Mouse (Mus musculus): ENCODE measurements around the gene Dtx3l. TPM values are rescaled to one million over a fixed set of nuclear protein-coding genes. Genes with fewer than 3 reads are reported as not detected.

Gene Dtx3l
- polyA plus RNA-seq, 1 experiment from 2014 or later, result 1.4 TPM

DNA sequence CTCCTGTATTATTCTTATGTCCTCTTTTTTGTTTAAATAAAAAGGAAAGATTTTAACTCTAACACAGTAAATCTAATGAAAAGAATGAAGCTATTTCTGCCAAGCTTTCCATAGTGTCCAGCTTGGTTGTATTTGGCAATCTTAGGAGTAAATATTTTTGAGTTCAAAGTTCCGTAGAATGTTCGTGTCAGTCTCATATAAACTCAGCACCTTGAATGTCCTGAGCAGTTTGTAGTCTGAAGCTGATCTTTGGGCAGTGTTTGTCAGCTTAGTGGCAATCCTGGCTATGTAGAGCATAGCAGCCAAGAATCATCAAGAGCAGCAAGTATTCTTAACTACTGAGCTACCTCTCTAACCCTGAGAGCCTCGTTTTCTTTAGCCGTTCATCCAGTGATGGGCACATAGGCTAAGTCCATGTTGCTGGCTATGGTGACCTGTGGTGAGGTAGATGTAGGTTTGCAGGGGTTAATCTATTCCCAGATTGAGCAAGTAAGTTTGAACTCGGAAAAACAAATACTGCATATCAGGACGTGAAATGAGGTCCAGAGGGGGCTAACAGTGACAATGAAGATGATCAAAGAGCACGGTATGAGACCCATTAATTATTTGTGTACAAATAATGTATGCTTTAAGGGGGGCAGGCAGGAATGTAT is 15.3 kb downstream of the Dtx3l start:
- Histone ChIP-seq H3K27me3 (replicated peaks) (no peaks in the 10 kb centered on the region), H3K9me3 (replicated peaks) (no peaks in the 10 kb centered on the region), H3K36me3 (no peaks in the 10 kb centered on the region), H3K4me1 (no peaks in the 10 kb centered on the region), H3K4me3 (replicated peaks) (no peak overlapping the region), H3K9ac (replicated peaks) (no peak overlapping the region), H3K4me2 (no peak overlapping the region), H3K27ac (replicated peaks) (no peak overlapping the region)
- ATAC-seq (ENCODE audit: low FRiP score), result no peak
- 82% methylated on average over 7 of the region's 7 CpGs for WGBS

DNA sequence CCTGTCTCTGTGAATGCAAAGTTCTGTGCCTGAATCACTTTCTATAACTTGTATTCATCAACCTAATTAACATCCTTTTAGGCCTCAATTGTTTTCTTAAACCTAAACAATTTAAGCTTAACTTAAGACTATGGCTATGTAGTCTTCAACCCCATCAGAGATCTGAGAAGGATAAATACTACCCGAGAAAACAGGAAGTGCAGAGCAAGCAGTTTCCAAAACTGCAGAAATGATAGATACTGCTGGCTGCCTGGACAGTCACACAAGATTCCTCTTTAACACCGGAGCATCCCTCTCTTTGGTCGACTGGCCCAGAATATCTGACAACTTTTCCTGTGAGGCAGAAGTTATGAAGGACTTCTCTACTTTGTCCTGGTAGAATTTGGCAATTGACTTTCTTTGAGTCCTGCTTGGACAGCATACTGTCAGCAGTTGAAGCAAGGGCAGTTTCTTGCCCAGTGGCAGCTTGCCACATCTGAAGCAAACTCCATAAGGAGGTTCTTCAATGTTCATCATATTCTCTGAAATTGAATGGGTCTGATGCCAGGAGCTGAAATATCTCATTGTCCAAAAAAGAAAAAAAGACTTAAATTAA is 16.6 kb downstream of the Dtx3l start:
- no peaks in the 10 kb centered on the region for H3K4me1 ChIP-seq
- no peaks in the 10 kb centered on the region for H3K27me3 ChIP-seq (replicated peaks)
- no peak overlapping the region for H3K4me2 ChIP-seq
- H3K4me3 ChIP-seq (replicated peaks), result no peak overlapping the region
- no peaks in the 10 kb centered on the region for H3K36me3 ChIP-seq
- ATAC-seq (ENCODE audit: low FRiP score), result no peak
- 93% methylated on average over 3 of the region's 3 CpGs for WGBS
- no peak overlapping the region for H3K27ac ChIP-seq (replicated peaks)
- H3K9me3 ChIP-seq (replicated peaks), result no peaks in the 10 kb centered on the region
- H3K9ac ChIP-seq (replicated peaks), result no peak overlapping the region

DNA sequence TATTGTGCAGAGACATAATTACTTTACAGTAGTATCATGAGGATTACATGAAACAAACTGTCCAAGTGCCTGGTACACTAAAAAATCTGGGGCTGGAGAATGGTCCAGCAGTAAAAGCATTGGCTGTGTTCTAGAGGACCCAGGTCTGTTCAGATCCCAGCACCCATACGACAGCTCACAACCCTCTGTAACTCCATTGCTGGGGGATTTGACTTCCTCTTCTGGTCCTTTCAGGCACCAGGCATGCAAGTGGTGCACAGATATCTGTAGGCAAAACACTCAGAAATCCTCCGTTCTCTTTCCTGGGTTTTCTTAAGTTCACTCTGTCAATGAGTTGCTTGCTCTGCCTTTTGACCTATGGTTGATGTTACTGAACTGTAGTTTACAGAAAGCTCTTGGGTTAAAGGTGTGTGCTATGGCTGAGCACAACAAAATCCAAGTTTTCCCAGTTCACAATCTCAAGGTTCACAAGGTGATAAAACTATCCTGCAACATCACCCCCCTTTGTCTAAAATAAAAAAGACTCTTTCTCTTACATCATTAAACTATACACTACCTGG is 17.2 kb downstream of the Dtx3l start:
- 91% methylated on average over 2 of the region's 2 CpGs for WGBS
- Histone ChIP-seq H3K9me3 (replicated peaks) (no peaks in the 10 kb centered on the region), H3K27ac (replicated peaks) (no peak overlapping the region), H3K4me3 (replicated peaks) (no peak overlapping the region), H3K36me3 (no peaks in the 10 kb centered on the region), H3K27me3 (replicated peaks) (no peaks in the 10 kb centered on the region), H3K9ac (replicated peaks) (no peak overlapping the region), H3K4me2 (no peak overlapping the region), H3K4me1 (no peaks in the 10 kb centered on the region)
- no peak for ATAC-seq (ENCODE audit: low FRiP score)

DNA sequence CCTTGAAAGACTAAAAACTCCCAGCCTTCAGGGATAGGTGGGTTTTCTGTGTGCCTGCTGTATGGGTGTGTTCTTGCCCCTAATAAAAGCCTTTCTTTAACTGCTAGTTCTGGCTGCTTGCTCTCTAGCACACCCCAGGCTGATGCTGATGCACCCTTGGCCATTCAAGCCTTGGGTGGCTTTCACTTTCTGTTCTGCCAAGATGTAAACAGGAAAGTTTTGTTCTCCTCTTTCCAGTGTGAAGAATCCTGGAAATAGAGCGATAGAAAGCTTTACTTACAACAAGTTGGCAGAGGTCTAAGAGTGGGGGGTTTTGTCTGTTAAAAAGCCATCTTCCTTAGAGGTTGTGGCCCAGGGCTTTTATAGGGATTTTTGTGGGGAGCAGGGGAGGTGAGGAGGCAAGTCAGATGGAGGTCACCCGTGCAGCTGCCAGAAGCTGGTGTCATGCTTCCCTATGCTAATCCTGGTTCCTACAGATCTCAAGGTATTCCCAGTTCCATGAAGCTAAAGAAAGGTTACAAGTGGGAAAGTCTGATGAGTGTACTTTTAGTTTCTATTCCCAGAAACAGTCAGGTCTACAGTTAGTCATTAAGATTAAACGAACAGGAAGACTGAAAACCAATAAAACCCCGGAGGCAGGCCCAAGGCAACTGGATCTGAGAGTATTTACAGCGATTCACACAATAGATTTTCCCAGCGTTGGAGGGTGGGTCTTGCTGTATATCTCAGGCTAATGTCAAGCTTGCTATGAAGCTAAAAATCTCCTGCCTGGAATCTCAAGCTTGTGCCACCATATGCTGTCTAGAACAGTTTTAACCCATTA is 20.0 kb downstream of the Dtx3l start:
- Histone ChIP-seq H3K4me1 (no peaks in the 10 kb centered on the region), H3K4me2 (no peak overlapping the region), H3K27ac (replicated peaks) (no peak overlapping the region), H3K27me3 (replicated peaks) (no peaks in the 10 kb centered on the region), H3K36me3 (no peaks in the 10 kb centered on the region), H3K4me3 (replicated peaks) (no peak overlapping the region), H3K9me3 (replicated peaks) (no peaks in the 10 kb centered on the region), H3K9ac (replicated peaks) (no peak overlapping the region)
- WGBS, result 67% methylated on average over 6 of the region's 6 CpGs
- no peak for ATAC-seq (ENCODE audit: low FRiP score)

DNA sequence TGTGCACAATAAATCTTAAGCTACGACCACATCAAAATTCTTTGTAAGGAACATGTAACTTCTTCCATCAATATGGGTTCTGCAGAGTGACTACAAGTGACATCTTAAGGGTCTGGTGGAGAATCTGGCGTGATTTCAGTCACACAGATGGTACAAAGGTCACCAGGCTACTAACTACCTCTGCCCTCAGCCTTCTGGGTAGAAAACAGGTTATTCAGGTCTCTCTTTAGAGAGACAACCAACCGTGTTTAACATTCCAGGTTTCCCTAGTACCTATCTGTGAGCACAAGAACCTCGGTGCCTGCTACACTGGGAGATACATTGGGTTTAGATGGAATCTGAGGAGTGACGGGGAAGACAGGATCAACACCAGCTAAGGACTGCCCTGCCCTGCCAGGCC is 24.6 kb downstream of the Dtx3l start:
- Histone ChIP-seq H3K4me3 (replicated peaks) (no peak overlapping the region), H3K4me2 (no peak overlapping the region), H3K4me1 (no peaks in the 10 kb centered on the region), H3K9ac (replicated peaks) (no peak overlapping the region), H3K36me3 (no peaks in the 10 kb centered on the region), H3K27me3 (replicated peaks) (no peaks in the 10 kb centered on the region), H3K9me3 (replicated peaks) (no peaks in the 10 kb centered on the region), H3K27ac (replicated peaks) (no peak overlapping the region)
- 80% methylated on average over 5 of the region's 5 CpGs for WGBS
- ATAC-seq (ENCODE audit: low FRiP score), result no peak

DNA sequence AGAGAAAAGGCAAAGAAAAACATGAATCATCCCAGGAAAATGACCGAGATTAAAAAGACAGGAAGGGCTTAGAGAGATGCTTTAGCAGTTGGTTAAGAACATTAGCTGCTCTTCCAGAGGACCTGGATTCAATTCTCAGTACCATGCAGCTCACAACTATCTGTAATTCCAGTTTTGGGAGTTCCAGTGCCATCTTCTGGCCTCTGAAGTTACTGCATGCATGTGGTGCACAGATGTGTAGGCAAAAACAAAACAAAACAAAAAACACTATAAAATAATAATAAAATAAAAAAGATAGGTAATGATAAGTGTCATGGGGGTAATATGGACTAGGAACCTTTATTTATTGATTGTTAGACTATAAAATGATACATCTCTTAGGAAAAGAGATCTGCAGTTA is 25.4 kb downstream of the Dtx3l start:
- no peaks in the 10 kb centered on the region for H3K36me3 ChIP-seq
- 84% methylated on average over 1 of the region's 1 CpGs for WGBS
- H3K9me3 ChIP-seq (replicated peaks), result no peaks in the 10 kb centered on the region
- H3K4me1 ChIP-seq, result no peaks in the 10 kb centered on the region
- H3K27ac ChIP-seq (replicated peaks), result no peak overlapping the region
- no peak overlapping the region for H3K4me2 ChIP-seq
- H3K4me3 ChIP-seq (replicated peaks), result no peak overlapping the region
- no peaks in the 10 kb centered on the region for H3K27me3 ChIP-seq (replicated peaks)
- no peak overlapping the region for H3K9ac ChIP-seq (replicated peaks)
- no peak for ATAC-seq (ENCODE audit: low FRiP score)

DNA sequence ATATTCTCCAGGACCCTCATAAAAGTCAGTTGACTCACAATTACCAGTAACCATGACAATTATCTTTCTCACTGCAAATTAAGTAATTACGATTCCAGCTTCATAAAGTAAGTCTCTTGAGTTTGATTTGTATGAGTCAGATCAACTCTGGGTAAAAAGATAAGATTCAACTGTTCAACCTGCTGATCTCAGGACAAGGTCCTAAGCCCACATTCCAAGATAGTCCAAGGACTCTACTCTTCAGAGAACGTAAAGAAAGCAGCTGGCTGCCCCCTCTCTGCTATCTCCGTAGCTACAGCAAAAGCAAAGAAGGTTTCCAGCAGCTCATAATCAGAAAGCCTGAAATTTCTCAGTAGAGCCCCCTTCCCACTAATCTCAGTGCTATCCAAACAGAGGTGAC is 27.5 kb downstream of the Dtx3l start:
- Histone ChIP-seq H3K4me1 (no peaks in the 10 kb centered on the region), H3K27me3 (replicated peaks) (no peaks in the 10 kb centered on the region), H3K36me3 (no peaks in the 10 kb centered on the region), H3K27ac (replicated peaks) (no peak overlapping the region), H3K4me3 (replicated peaks) (no peak overlapping the region), H3K4me2 (no peak overlapping the region), H3K9ac (replicated peaks) (no peak overlapping the region), H3K9me3 (replicated peaks) (no peaks in the 10 kb centered on the region)
- no peak for ATAC-seq (ENCODE audit: low FRiP score)
- 70% methylated on average over 3 of the region's 3 CpGs for WGBS

DNA sequence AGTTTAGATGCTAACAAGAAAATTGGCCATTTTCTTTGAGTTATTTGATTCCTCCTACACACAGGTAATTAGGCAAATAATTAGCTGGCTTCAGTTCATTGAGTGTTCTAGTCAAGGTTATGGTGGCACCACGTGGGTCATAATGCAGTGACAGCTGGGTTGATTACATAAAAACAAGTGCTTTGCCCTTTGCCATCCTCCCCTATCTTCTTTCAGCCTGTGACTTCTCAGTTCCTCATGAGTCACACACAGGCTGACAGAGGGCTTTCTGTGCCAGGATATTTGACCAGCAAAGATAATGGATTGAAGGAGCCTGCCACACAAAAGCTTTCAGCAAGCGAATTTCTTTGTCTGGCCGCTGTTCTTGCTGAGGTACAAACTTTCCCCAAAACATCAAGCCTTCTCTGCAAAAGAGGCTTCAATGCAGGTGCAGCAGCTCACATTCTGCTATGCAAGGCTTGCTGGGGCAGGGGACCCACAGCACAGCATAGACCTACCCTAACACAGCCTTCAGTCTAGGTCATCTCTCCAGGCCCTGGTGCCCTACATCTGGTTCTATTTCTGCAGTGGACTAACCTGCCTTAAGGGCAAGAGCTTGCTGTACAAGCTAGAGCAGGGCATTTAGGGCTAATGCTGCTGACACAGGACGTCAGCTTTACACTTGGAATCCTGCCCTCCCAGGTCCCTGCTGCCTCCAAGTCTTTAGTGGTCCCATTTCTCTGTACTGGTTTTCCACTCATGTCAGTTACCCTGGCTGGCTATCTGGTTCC is 31.3 kb downstream of the Dtx3l start:
- Histone ChIP-seq H3K9ac (replicated peaks) (no peak overlapping the region), H3K36me3 (no peaks in the 10 kb centered on the region), H3K4me2 (no peak overlapping the region), H3K4me1 (no peaks in the 10 kb centered on the region), H3K4me3 (replicated peaks) (no peak overlapping the region), H3K9me3 (replicated peaks) (no peaks in the 10 kb centered on the region), H3K27me3 (replicated peaks) (no peaks in the 10 kb centered on the region), H3K27ac (replicated peaks) (no peak overlapping the region)
- ATAC-seq (ENCODE audit: low FRiP score), result no peak
- 64% methylated on average over 4 of the region's 4 CpGs for WGBS

DNA sequence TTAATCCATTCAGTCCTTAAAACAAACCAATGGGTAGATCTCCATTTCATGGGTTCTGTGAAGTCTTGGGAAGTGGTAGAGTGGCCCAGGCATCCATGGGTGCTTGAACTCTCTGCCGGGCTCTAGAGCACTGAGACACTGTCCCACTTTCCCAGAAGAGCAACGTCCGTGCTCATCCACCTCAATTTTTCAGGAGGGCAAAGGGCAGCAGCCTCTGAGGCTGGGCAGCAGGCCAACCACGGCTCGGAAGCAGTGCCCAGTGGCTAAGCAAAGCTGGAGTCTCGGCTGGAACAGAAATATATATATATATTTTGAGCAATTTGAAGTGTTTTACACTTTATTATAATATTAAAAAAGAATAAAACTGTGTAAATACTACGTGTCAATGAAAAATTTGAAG is 32.1 kb downstream of the Dtx3l start:
- no peaks in the 10 kb centered on the region for H3K27me3 ChIP-seq (replicated peaks)
- no peaks in the 10 kb centered on the region for H3K4me1 ChIP-seq
- H3K9ac ChIP-seq (replicated peaks), result no peak overlapping the region
- no peaks in the 10 kb centered on the region for H3K9me3 ChIP-seq (replicated peaks)
- no peak overlapping the region for H3K27ac ChIP-seq (replicated peaks)
- H3K4me2 ChIP-seq, result no peak overlapping the region
- no peaks in the 10 kb centered on the region for H3K36me3 ChIP-seq
- H3K4me3 ChIP-seq (replicated peaks), result no peak overlapping the region
- no peak for ATAC-seq (ENCODE audit: low FRiP score)
- WGBS, result 79% methylated on average over 7 of the region's 7 CpGs

DNA sequence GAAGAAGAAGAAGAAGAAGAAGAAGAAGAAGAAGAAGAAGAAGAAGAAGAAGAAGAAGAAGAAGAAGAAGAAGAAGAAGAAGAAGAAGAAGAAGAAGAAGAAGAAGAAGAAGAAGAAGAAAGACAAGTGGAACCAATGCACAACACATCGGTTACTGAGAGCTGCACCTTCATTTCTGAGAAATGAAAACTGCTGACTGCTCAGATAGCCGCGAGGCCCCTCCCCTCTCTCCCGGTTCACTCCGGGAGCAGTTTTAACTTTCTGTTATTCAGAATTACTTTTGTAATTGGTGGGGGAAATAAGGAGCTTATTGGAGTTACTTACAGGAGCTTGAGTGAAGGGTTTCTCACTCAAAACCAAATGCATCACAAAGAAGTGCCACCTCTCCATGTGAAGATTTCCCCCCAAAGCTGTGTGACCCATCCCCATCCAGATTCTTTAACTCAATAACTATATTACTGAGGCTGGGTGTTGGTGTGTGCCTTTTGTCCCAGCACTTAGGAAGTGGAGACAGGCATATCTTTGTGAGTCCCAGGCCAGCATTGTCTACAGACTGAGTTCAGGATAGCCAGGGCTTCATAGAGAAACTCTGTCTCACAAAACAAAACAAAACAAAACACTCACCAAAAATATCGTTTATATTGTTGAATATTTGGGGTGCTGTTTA is 33.0 kb downstream of the Dtx3l start:
- ATAC-seq (ENCODE audit: low FRiP score), result no peak
- H3K4me2 ChIP-seq, result no peak overlapping the region
- 85% methylated on average over 6 of the region's 6 CpGs for WGBS
- no peak overlapping the region for H3K27ac ChIP-seq (replicated peaks)
- no peak overlapping the region for H3K4me3 ChIP-seq (replicated peaks)
- H3K27me3 ChIP-seq (replicated peaks), result no peaks in the 10 kb centered on the region
- no peak overlapping the region for H3K9ac ChIP-seq (replicated peaks)
- H3K9me3 ChIP-seq (replicated peaks), result 0 out of 2 replicates have a peak, but pooled peaks cover under 1% of the 10 kb centered on the region
- H3K4me1 ChIP-seq, result no peaks in the 10 kb centered on the region
- no peaks in the 10 kb centered on the region for H3K36me3 ChIP-seq

DNA sequence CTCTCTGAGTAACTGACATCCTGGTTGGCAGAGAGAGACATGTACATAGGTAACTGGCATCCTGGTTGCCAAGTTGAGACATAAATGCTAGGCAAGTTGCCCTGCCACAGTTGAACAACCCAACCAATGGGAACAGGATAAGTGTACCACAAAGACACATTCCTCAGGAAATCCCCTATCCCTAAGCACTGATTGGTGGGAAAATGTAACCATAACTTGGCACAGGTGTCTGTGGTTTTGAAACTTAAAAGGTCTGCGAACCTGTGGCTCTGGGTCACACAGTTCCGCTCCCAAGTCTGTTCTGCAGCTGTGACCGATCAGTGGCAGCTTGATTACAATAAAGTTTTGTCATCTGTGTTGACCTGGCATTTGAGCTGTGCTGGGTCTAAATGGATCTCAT is 33.6 kb downstream of the Dtx3l start:
- Histone ChIP-seq H3K27me3 (replicated peaks) (no peaks in the 10 kb centered on the region), H3K9ac (replicated peaks) (no peak overlapping the region), H3K27ac (replicated peaks) (no peak overlapping the region), H3K9me3 (replicated peaks) (0 out of 2 replicates have a peak, but pooled peaks cover 4% of the 10 kb centered on the region), H3K4me1 (no peaks in the 10 kb centered on the region), H3K4me2 (no peak overlapping the region), H3K36me3 (no peaks in the 10 kb centered on the region), H3K4me3 (replicated peaks) (no peak overlapping the region)
- no peak for ATAC-seq (ENCODE audit: low FRiP score)
- 96% methylated on average over 3 of the region's 3 CpGs for WGBS
